Mouse (Mus musculus): Measurements from ENCODE around the gene Bik.
"Not testable (repeated sequence)": the region's sequence is repeated elsewhere in the genome, so short reads cannot be mapped to it uniquely, and the experiment has no call there.

The Bik gene

DNA sequence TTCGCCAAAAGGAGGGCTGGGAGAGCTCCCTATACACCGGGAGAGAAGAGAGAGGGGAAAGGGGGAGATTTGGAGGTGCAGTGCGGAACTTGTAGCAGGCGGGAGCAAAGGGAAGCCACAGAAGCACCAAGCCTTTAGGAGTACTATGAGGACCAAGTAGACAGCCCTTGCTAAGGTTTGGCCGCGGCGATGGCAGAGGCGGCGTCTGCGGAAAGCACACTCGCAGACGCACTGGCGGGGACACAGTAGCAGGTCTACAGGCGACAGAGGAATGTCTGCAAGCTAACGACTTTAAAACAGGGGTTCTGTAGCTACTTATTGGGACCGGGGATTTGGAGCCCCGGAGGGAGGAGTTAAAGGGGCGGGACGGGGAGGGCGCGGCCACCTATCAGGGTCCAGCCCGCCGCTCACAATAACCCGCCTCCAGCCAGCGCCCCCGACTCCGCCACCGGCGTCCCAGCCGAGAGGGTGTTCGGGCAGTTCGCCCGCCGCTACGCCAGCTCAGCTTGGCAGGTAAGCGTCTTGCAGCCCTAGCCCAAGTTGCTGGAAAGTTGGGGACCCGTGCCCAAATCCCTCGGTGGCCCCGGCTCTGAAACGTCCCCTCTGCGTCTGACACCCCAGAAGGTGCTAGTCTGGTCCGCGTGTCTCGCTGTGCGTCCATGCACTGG lies at the start of gene Bik:
TSS of gene Bik (plus strand) at position 439 of the 668 bp plus-strand sequence.
- no peak for DNase-seq (ENCODE audit: low spot score in 2 of 2)

DNA sequence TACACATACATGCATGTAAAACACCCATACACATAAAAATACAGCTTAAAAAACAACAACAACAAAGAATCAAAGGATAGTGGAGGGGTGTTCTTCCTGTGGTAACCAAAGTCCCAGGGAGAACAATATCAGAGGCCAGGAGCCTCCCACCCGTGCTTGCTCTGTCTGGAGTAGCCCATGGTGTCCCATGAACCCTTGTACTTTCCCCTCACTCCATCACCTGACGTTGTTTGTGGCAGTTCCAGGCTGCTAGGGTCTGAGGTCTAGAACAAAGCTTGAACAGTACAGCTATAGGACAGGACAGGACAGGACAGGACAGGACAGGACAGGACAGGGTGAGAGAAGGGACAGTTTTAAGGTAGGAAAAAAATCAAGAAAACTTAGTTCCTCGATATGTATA lies 48.6 kb upstream of the Bik start:
- no peak for DNase-seq (ENCODE audit: low spot score in 2 of 2)

- DNase-seq (ENCODE audit: low spot score in 2 of 2), result no peak
Observed at GRCm38 (mm10) chr15:83479818-83480217, 46.8 kb upstream of the Bik start.

- no peak for DNase-seq (ENCODE audit: low spot score in 2 of 2)
Observed at GRCm38 (mm10) chr15:83481236-83481780, 45.4 kb upstream of the Bik start.

DNA sequence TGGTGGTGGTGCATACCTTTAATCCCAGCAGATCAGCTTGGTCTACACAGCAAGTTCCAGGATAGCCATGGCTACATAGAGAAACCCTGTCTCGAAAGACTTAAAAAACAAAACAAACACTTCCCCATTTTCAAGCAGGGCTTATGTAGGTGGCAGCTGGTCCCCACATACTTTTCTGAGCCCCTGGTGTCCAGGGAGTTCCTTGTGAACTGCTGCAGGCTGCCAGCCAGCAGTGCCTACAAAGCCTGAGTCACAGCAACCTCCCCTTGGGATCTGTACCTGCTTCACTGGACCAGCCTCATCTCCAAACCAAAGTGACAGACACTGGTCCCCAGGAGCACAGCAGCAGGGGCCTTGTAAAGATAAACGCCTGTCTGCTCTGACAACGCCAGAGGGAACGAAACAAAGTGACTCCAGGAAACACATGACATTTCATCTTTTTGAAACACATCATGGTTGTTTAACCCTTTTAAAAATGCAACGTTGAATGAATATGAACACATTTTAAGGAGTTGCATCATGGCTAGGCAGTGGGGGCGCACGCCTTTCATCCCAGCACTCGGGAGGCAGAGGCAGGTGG lies 43.9 kb upstream of the Bik start:
- DNase-seq (ENCODE audit: low spot score in 2 of 2), result no peak

GRCm38 (mm10) chr15:83483482-83483881 lies 43.2 kb upstream of the Bik start:
- DNase-seq (ENCODE audit: low spot score in 2 of 2), result no peak

DNA sequence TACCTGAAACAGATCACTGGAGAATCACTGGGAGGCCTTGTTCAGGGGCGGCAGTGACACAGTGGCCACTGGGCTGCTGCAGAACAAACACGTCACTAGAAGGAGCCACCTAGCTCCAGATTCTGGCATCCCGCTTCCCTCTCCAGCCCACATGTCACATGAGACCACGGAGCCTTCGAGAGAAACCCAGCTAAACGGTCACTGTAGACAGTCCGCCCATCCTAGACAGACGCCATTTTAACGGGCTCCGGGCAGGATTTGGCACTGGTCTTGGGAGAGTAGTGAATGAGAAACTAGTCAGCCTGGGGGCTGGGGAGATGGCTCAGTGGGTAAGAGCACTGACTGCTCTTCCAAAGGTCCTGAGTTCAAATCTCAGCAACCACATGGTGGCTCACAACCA lies 42.4 kb upstream of the Bik start:
- no peak for DNase-seq (ENCODE audit: low spot score in 2 of 2)

DNA sequence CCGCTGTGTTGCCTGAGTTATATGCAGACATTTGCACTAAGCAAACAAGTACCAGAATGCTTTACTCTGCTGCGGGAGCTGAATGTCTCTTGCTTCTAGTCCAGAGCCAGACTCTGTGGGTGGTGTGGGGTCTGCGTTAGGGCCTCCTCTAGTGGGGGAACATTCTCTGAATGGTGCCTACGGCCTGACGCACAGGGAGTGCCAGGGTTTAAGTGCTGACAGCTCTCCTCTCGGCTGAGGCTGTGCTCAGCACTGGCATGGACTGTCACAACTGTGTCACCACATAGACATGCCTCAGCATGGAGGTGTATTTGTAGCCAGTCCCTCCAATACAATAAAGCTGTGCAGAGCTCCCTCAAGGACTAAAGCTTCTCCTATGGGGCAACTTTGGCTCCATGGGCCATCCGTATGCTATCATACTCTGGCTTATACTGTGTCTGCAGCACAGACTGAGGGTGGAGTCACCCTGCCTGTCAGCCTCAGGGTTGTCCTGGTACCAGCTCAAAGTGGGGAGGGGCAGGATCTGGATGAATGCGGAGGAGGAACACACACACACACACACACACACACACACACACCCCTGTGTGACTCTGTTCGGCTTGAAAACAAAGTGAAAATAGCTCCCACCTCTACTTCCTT lies 39.1 kb upstream of the Bik start:
- DNase-seq (ENCODE audit: low spot score in 2 of 2), result no peak

- no peak for DNase-seq (ENCODE audit: low spot score in 2 of 2)
Observed at GRCm38 (mm10) chr15:83489471-83489870, 37.2 kb upstream of the Bik start.

- no peak for DNase-seq (ENCODE audit: low spot score in 2 of 2)
Observed at GRCm38 (mm10) chr15:83491891-83492290, 34.8 kb upstream of the Bik start.

DNA sequence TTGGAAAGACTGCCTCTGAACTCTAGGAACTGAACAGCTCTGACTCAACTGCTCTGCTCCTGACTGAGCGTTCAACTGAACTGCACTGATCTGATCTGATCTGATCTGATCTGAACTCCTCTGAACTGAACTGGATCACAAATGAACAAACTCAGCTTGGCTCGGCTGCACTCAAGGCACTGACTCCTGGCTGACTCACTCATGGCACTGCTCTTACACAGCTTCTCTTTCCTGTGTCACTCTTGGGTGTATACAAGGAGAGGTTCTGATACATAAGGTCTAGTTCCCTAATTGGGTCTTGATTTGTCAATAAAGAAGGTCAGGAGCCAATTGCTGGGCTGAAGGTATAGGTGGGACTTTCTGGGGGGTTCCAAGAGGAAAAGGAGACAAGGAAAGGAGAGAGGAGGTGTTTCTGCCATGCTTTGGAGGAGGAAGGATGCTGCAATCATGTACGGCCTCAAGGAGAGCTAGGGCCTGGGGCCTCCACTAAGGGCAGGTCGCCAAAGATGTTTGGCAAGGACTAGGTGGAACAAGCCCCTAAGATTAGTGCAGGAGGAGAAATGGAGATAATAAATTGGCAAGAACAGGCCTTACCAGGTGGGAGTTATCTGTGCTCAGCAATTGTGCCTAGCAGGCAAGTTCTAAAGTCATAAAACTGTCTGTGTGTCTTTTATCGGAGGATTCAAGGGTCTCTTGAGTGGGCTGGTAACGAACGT lies 32.6 kb upstream of the Bik start:
- DNase-seq (ENCODE audit: low spot score in 2 of 2), result no peak

- no peak for DNase-seq (ENCODE audit: low spot score in 2 of 2)
Observed at GRCm38 (mm10) chr15:83494572-83494920, 32.1 kb upstream of the Bik start.

- DNase-seq (ENCODE audit: low spot score in 2 of 2), result no peak
Observed at GRCm38 (mm10) chr15:83495195-83495594, 31.5 kb upstream of the Bik start.

DNA sequence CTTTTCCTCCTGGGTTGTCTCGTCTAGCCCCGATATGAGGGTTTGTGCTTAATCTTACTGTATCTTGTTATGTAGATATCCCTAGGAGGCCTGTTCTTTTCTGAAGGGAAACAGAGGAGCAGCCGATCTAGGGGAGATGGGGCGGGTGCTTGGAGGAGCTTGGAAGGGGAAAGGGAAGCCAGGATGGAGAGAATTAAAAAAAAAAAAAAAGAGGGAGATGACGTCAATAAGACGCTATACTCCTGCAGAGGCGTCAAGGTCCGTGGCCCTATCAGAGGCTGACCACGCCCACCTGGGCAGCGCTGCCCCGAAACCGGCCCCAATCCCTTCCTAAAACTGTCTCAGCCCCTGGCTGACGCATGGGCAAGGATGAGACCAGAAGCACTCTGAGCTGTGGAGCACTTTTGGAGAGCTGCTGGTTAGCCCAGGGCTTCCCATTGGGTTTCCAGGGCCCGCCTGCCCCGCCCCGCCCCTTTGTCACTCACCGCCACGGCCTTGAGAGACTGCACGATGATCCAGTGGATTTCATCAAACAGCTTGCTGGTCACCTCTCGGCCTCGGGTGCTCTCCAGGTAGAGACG lies 30.8 kb upstream of the Bik start:
- DNase-seq (ENCODE audit: low spot score in 2 of 2), result no peak

DNA sequence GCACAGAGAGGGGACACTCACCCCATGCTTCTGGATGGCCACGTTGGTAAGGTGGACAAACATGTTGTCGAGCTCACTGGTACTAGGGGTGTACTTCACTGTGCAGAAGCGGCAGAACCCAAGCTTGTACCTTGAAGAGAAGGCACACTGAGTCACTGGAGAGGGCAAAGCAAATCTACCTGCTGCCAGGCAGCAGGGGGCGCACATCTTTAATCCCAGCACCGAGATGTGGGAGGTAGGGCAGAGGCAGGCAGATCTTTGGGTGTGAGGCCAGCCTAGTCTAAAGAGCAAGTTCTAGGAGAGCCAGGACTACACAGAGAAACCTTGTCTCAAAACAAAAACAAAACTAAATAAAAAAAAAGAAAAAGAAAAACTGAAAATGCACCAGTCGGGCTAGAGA lies 29.4 kb upstream of the Bik start:
- no peak for DNase-seq (ENCODE audit: low spot score in 2 of 2)

DNA sequence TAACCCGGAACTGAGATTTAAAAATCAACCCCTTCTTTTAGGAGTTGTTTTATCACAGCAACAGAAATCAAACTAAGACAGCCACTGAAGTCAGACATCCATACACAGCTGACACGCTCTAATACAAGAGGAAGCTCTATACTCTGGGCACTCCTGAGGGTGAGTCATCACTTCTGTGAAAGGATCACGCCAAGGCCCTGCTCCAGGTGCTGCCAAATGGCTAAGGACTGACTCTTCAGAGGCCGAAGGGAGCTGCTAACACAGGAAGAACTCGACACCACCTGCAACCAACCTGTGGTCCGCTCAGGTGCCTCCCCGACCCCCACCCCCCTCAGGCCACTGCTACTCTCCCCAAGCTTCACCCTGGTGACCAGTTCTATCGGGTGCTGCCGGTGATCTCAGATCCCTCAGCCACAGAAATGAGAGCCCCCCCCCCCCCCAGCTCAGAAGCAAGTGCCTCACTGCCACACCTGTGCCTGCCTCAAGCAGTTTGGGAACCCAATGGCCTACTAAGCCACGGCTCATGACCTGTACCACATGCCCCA lies 27.4 kb upstream of the Bik start:
- no peak for DNase-seq (ENCODE audit: low spot score in 2 of 2)

GRCm38 (mm10) chr15:83500352-83500751 lies 26.3 kb upstream of the Bik start:
- DNase-seq (ENCODE audit: low spot score in 2 of 2), result no peak

DNA sequence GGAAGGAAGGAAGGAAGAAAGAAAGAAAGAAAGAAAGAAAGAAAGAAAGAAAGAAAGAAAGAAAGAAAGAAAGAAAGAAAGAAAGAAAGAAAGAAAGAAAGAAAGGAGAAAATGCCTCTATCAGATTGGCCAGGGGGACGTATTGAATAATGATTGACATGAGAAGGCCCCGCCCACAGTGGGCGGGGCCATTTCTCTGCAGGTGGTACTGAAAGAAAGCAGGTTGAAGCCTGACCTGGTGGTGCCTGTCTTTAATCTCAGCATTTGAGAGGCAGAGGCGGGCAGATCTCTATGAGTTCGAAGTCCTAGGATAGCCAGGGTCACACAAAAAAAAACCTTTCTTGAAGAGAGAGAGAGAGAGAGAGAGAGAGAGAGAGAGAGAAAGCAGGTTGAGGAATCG lies 25.2 kb upstream of the Bik start:
- not testable (repeated sequence) for DNase-seq (ENCODE audit: low spot score in 2 of 2)

DNA sequence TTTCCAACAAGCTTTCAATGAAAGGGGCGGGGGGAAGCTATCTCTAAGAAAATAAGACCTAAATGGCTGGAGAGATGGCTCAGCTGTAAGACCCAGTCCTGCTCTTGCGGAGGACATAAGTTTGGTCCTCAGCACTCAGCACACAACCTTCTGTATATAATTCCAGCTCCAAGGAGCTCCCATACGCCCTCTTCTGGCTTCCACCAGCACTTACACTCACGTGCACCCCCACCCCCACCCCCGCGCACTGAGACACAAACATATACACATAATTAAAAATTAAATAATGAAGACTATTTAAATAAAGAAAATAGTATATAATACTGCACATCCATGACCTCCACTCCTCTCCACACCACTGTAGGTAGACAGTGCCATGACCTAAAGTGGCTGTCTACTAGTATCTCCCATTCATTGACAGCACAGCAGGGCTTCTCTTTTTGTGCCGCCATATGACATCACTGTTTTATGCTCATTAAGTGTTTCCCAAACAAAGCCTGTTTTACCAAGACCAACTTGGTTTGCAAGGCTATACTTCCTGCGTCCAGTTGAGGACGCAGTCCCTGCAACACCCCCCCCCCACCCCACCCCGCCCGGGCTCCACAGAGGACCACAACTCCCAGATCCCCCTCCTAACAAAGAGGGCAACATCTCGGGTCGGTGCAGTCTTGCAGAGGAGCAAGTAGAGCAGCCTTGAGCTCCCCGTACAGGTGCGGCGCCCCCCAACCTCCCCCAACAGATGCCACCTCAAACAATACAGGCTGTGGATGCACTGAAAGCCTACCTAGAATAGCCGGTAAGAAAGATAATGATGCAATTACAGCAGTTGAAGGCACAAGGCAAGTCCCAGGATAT lies 16.5 kb upstream of the Bik start:
- DNase-seq (ENCODE audit: low spot score in 2 of 2), result no peak

GRCm38 (mm10) chr15:83510805-83511405 lies 15.8 kb upstream of the Bik start, which contains the start of gene Ttll1:
TSS of gene Ttll1 (minus strand) at chr15:83510893.
- DNase-seq (ENCODE audit: low spot score in 2 of 2), result peak; percentile 92 to 93
